Mouse (Mus musculus): ENCODE measurements around the gene Cltc.

GRCm38 (mm10) chr11:86680729-86681128, 76.6 kb downstream of the Cltc start:
- TF ChIP-seq CTCF (IDR thresholded peaks at IDR 0.05; ENCODE audit: low read depth, low read length) (no peak), POLR2A (IDR thresholded peaks at IDR 0.05; ENCODE audit: insufficient read depth, low read length) (no peak), EP300 (IDR thresholded peaks at IDR 0.05; ENCODE audit: insufficient read depth, low read depth, low read length) (no peak)
